Mouse (Mus musculus): ENCODE results near the gene Cep63.

The Cep63 gene

DNA sequence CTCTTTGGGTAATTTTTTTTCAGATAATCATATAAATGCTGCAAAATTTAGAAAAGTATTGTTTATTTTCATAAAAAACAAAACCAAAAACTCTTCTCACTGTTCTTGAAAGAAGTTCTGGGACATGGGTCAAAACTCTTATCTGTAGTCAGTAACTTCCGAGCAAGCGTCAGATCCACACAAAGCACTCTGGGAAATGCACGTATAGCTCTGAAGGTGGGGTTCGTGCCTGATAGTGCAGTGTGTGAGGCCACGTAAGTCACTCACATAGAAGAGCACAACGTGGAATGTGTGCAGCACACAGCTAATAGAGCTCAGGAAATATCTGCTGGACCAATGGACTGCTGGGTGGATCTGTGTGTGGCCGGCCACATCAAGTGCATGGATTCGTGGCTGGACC, 13.2 kb upstream of the Cep63 start:
- Histone ChIP-seq H3K36me3 (ENCODE audit: control insufficient read depth, insufficient read depth, low read length, poor library complexity, severe bottlenecking) (no peaks in the 10 kb centered on the region), H3K27me3 (ENCODE audit: control insufficient read depth, insufficient read depth, low read length, poor library complexity, severe bottlenecking) (no peaks in the 10 kb centered on the region)
- DNase-seq (ENCODE audit: low read depth, low spot score), result no peak

DNA sequence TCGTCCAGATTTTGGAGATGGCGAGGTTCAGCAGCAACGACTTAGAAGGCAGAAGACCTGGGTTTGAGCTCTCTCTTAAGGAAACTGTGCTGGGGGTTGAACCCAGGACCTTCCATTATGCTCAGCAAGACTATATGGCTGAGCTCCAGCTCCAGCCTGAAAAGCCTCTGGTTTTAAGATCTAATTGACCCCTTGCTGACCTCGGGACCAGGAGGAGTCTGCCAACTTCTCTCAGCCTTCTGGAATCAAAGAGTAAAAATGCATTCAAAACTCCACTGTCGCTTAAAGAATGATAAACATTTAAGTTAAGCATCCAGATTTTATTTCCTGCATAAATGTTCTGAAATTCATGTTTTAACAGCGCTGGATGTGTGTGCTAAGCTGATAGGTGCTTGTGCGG, 12.6 kb upstream of the Cep63 start:
- Histone ChIP-seq H3K36me3 (ENCODE audit: control insufficient read depth, insufficient read depth, low read length, poor library complexity, severe bottlenecking) (no peaks in the 10 kb centered on the region), H3K27me3 (ENCODE audit: control insufficient read depth, insufficient read depth, low read length, poor library complexity, severe bottlenecking) (no peaks in the 10 kb centered on the region)
- DNase-seq (ENCODE audit: low read depth, low spot score), result no peak

- H3K27me3 ChIP-seq (ENCODE audit: control insufficient read depth, insufficient read depth, low read length, poor library complexity, severe bottlenecking), result no peaks in the 10 kb centered on the region
- no peaks in the 10 kb centered on the region for H3K36me3 ChIP-seq (ENCODE audit: control insufficient read depth, insufficient read depth, low read length, poor library complexity, severe bottlenecking)
Observed at GRCm38 (mm10) chr9:102637115-102637514, 10.8 kb upstream of the Cep63 start.

DNA sequence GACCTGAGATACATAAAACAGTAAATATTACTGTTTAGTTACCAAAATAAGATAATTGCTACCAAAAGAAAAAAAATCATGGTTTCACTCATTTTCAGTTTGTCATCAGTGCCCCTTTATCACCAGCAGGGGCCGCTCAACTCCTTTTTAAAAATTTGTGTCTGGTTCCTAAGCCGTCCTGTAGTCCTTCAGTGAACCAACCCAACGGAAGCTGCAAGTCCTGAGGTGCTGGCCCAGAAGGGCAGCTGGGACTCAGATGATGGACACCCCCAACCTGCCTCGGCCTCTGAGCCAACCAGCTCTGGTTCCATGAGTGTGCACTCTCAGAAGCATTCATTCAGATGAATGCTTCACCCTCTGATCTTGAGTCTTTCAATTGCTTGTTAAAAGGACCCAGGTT, 10.2 kb upstream of the Cep63 start:
- H3K27me3 ChIP-seq (ENCODE audit: control insufficient read depth, insufficient read depth, low read length, poor library complexity, severe bottlenecking), result no peaks in the 10 kb centered on the region
- no peaks in the 10 kb centered on the region for H3K36me3 ChIP-seq (ENCODE audit: control insufficient read depth, insufficient read depth, low read length, poor library complexity, severe bottlenecking)
- peak; percentile 72 for DNase-seq (ENCODE audit: low read depth, low spot score)

More at GRCm38 (mm10) chr9:102637115-102637514, 10.8 kb upstream of the Cep63 start:
- DNase-seq (ENCODE audit: low read depth, low spot score), result no peak

DNA sequence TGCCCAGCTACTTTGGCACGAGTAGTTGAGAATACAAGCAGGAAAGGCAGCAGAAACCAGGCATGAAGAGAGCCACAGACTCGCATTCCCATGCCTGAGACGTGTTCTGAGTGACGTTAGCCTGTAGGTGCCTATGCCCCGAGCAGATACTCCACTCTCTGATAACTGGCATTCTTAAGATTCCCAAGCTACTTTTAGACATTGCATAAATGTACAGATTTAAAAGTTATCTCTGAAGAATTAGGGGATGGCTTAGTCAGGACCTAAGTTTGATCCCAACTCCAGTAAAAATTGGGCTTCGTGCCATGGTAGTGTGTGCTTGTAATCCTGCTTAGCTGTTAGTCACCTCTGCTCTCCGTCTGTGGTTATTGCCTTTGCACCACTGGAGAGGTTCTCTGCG, 8.1 kb upstream of the Cep63 start:
- H3K27me3 ChIP-seq (ENCODE audit: control insufficient read depth, insufficient read depth, low read length, poor library complexity, severe bottlenecking), result no peaks in the 10 kb centered on the region
- DNase-seq (ENCODE audit: low read depth, low spot score), result no peak
- 0 out of 2 replicates have a peak, but pooled peaks cover 2% of the 10 kb centered on the region for H3K36me3 ChIP-seq (ENCODE audit: control insufficient read depth, insufficient read depth, low read length, poor library complexity, severe bottlenecking)

DNA sequence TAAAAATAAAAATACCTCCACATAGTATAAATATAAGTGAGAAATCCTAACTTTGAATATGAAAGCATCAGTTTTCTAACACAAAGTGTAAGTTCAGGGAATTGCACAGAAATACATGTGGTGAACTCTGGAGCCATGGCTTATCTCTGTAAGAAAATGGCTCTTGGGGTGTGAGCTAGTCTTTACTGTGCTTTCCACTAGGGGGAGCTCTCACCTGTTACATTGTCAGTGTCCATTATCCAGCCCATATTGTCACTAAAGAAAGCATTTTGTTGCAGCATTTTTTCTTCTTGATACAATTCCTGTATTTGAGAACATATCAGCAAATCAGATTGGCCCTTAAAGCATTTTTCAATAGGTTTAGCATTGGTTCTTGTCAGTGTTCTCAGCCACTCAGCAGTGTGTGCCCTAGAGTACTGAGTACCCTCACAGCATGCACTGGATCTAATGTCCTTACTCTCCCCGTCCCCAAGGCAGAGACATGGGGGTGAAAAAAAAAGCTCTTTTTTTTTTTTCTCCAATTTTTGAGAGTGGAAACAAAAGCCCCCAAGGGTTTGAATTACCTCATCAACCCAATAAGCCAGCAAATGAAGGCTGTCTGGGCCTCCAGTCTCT, 6.7 kb upstream of the Cep63 start:
- Histone ChIP-seq H3K27me3 (ENCODE audit: control insufficient read depth, insufficient read depth, low read length, poor library complexity, severe bottlenecking) (no peaks in the 10 kb centered on the region), H3K36me3 (ENCODE audit: control insufficient read depth, insufficient read depth, low read length, poor library complexity, severe bottlenecking) (0 out of 2 replicates have a peak, but pooled peaks cover 2% of the 10 kb centered on the region)
- DNase-seq (ENCODE audit: low read depth, low spot score), result peak; percentile 85

DNA sequence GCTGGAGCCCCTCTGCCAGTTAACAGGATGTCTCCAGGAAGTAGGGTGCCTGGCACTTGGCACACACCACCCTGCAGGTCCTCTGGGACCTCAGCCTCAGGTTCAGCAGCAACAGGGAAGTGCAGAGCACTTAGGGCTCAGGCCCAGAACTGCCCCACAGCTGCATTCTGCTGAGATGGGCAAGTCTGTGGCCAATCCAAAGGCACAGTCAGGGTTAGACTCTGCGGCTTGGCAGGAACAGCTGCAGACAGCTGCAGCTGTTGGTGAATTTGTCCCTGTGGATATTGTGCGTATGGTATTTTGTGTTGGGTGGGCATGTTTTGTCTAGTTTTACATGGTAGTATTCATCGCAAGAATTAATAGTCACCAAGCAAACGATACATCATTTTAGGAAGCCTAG, 5.8 kb upstream of the Cep63 start:
- H3K36me3 ChIP-seq (ENCODE audit: control insufficient read depth, insufficient read depth, low read length, poor library complexity, severe bottlenecking), result 0 out of 2 replicates have a peak, but pooled peaks cover 2% of the 10 kb centered on the region
- no peaks in the 10 kb centered on the region for H3K27me3 ChIP-seq (ENCODE audit: control insufficient read depth, insufficient read depth, low read length, poor library complexity, severe bottlenecking)
- no peak for DNase-seq (ENCODE audit: low read depth, low spot score)

DNA sequence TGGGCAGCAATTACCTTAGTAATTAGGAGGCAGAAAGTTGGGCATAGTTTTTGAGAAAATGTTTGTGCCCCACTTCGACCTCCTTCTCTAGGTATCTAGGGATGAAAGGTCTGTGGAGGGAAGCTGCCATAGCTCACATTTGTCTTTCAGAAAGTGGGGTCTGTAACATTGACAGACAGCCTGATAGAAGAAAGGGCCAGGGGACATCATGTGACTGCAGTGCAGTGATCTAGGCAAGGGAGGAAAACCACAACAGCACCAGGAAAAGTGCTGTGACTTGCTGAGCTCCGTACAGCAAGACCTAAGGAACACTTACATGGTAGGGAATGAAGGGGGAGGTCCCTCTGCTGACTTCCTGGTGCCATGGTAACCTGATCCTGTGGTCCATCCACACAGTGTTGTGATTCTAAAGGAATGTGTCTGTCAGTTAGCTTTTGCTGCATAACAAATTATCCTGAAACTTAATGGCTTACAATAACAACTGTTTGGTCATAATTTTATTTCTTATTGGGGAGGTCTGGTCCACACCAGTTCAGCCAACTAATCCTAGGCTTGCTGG, 5.3 kb upstream of the Cep63 start:
- Histone ChIP-seq H3K36me3 (ENCODE audit: control insufficient read depth, insufficient read depth, low read length, poor library complexity, severe bottlenecking) (0 out of 2 replicates have a peak, but pooled peaks cover 2% of the 10 kb centered on the region), H3K27me3 (ENCODE audit: control insufficient read depth, insufficient read depth, low read length, poor library complexity, severe bottlenecking) (no peaks in the 10 kb centered on the region)
- DNase-seq (ENCODE audit: low read depth, low spot score), result no peak

GRCm38 (mm10) chr9:102629052-102629451, 2.7 kb upstream of the Cep63 start:
- no peak for DNase-seq (ENCODE audit: low read depth, low spot score)
- 0 out of 2 replicates have a peak, but pooled peaks cover 2% of the 10 kb centered on the region for H3K36me3 ChIP-seq (ENCODE audit: control insufficient read depth, insufficient read depth, low read length, poor library complexity, severe bottlenecking)
- no peaks in the 10 kb centered on the region for H3K27me3 ChIP-seq (ENCODE audit: control insufficient read depth, insufficient read depth, low read length, poor library complexity, severe bottlenecking)

- 0 out of 2 replicates have a peak, but pooled peaks cover 2% of the 10 kb centered on the region for H3K36me3 ChIP-seq (ENCODE audit: control insufficient read depth, insufficient read depth, low read length, poor library complexity, severe bottlenecking)
- H3K27me3 ChIP-seq (ENCODE audit: control insufficient read depth, insufficient read depth, low read length, poor library complexity, severe bottlenecking), result no peaks in the 10 kb centered on the region
- DNase-seq (ENCODE audit: low read depth, low spot score), result no peak
Observed at GRCm38 (mm10) chr9:102627442-102627841, 1.1 kb upstream of the Cep63 start.

DNA sequence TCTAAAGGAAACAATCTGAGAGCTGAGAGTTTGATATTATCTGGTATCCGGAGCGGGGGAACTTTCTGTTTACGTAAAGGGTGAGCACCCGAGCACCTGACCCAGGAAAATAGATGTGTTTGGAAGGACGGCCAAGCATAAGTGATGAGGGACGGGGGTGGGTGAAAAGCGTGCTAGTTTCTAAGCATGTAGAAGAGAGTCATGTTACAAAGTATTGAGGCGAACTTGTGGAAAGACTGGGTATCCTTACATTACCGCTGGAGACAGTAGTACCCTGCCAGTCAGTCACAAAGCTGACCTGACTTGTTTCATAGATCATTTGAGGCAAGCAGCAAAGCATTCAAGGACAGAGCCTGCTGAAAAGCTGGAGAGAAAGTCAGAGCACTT, 498 bp upstream of the Cep63 start:
- Histone ChIP-seq H3K36me3 (ENCODE audit: control insufficient read depth, insufficient read depth, low read length, poor library complexity, severe bottlenecking) (0 out of 2 replicates have a peak, but pooled peaks cover 2% of the 10 kb centered on the region), H3K27me3 (ENCODE audit: control insufficient read depth, insufficient read depth, low read length, poor library complexity, severe bottlenecking) (no peaks in the 10 kb centered on the region)
- DNase-seq (ENCODE audit: low read depth, low spot score), result no peak

DNA sequence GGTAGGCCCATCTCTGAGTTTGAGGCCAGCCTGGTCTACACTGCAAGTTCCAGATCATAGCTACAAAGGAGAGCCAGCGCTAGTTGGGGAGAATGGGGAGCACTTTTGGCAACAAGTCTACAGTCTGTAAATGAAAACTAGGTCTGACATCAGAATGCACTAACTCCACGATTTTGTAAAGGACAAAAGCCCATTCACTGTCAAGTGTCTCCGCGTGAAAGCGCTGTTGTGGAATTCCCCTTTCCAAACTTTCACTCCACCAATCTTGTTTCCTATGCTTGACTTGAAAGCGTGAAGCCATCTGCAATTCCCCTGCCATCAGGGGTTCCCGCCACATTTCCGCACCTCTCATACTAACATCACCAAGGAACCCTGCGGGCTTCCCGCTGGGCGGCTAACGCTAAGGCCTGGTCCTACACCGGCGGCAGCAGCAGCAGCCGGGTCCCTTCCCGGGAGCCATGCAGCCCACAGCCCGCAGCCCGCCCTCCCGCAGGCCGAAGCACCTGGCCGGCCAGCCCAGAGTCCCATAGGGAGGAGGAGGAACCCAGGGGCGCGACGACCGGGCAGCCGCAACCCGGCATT, 842 bp downstream of the Cep63 start:
- H3K27me3 ChIP-seq (ENCODE audit: control insufficient read depth, insufficient read depth, low read length, poor library complexity, severe bottlenecking), result no peaks in the 10 kb centered on the region
- no peak for DNase-seq (ENCODE audit: low read depth, low spot score)

DNA sequence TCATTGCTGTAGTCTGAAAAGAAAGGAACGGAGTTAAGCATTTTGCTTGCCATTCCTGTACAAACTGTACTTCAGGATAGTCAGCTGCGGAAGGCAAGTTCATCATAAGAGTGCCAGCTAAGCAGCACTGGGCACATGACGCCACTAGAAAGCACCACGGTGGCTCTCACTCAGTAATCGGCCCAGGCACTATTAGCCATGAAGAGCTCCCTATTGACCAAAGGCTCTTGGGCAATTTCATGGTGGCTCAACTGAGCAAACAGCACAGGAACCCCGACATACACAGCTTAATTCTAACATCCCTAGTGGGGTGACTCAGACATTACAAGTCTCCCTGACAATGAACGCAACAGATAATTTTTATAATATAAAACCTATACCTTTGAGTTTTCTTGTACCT, 2.8 kb downstream of the Cep63 start:
- H3K27me3 ChIP-seq (ENCODE audit: control insufficient read depth, insufficient read depth, low read length, poor library complexity, severe bottlenecking), result no peaks in the 10 kb centered on the region
- H3K36me3 ChIP-seq (ENCODE audit: control insufficient read depth, insufficient read depth, low read length, poor library complexity, severe bottlenecking), result no peaks in the 10 kb centered on the region
- no peak for DNase-seq (ENCODE audit: low read depth, low spot score)

More for the DNA sequence above, 842 bp downstream of the Cep63 start:
- H3K36me3 ChIP-seq (ENCODE audit: control insufficient read depth, insufficient read depth, low read length, poor library complexity, severe bottlenecking), result 0 out of 2 replicates have a peak, but pooled peaks cover 2% of the 10 kb centered on the region

- no peaks in the 10 kb centered on the region for H3K36me3 ChIP-seq (ENCODE audit: control insufficient read depth, insufficient read depth, low read length, poor library complexity, severe bottlenecking)
Observed at GRCm38 (mm10) chr9:102622876-102623275, 3.5 kb downstream of the Cep63 start.

GRCm38 (mm10) chr9:102622192-102622857, 4.0 kb downstream of the Cep63 start:
- Histone ChIP-seq H3K27me3 (ENCODE audit: control insufficient read depth, insufficient read depth, low read length, poor library complexity, severe bottlenecking) (no peaks in the 10 kb centered on the region), H3K36me3 (ENCODE audit: control insufficient read depth, insufficient read depth, low read length, poor library complexity, severe bottlenecking) (0 out of 2 replicates have a peak, but pooled peaks cover 1% of the 10 kb centered on the region)
- peak; percentile 83 for DNase-seq (ENCODE audit: low read depth, low spot score)

More at GRCm38 (mm10) chr9:102622876-102623275, 3.5 kb downstream of the Cep63 start:
- no peak for DNase-seq (ENCODE audit: low read depth, low spot score)
- no peaks in the 10 kb centered on the region for H3K27me3 ChIP-seq (ENCODE audit: control insufficient read depth, insufficient read depth, low read length, poor library complexity, severe bottlenecking)

Data from splenic B cell, adult 2 months (primary cell).